ENCODE assay signal across 10 mouse cellular contexts in genomic region chr7:45092828-45093515, GRCm38 (mm10). TPM values are rescaled to one million over a fixed set of nuclear protein-coding genes. Genes with fewer than 3 reads are reported as not detected.
A peak's percentile ranks its signal among the peaks of the same experiment; 100 is the strongest.
DNase-seq lines count a peak whose midpoint lies in the region; ATAC-seq lines count a peak whose summit lies in the region.
"Had no signal": no experiment of that assay in that cellular context is flagged by ENCODE, and none has a peak within 500 bp of the region (broad histone marks: within the 10 kb centered on the region; RNA-seq: fewer than 3 reads in every experiment).

No protein-coding gene starts in this region.

- no peak for DNase-seq in heart, adult 8-10 months (ENCODE audit: low spot score)
- DNase-seq in midbrain, embryonic 10.5 days (ENCODE audit: low spot score), result no peak
- no peak for DNase-seq in midbrain, embryonic 14.5 days
- peak; percentile 64 for DNase-seq in forelimb bud, embryonic 11.5 days (ENCODE audit: low read depth, low spot score)
- no peak for DNase-seq in left cerebral cortex, postnatal 14 days (ENCODE audit: low spot score in 2 of 2)
- no peak for DNase-seq in gastrocnemius, postnatal 10 days
- DNase-seq: cerebellum, adult 11 months had no signal

- H3K4me2 ChIP-seq in heart, embryonic 15.5 days, result no peak overlapping the region
- no peak overlapping the region for H3K4me2 ChIP-seq in midbrain, embryonic 14.5 days (ENCODE audit: low read length)
- H3K4me2 ChIP-seq in stomach, embryonic 16.5 days (ENCODE audit: low read depth, low read length), result 0 out of 2 replicates have a peak overlapping the region, but pooled peaks have one; percentile 15

- H3K27me3 ChIP-seq in heart, embryonic 15.5 days, result no peaks in the 10 kb centered on the region
- H3K27me3 ChIP-seq in midbrain, embryonic 10.5 days (ENCODE audit: low read depth, poor library complexity, severe bottlenecking), result 0 out of 2 replicates have a peak, but pooled peaks cover 5% of the 10 kb centered on the region
- H3K27me3 ChIP-seq in midbrain, embryonic 14.5 days (ENCODE audit: control insufficient read depth, insufficient read depth, low read length), result no peaks in the 10 kb centered on the region
- no peaks in the 10 kb centered on the region for H3K27me3 ChIP-seq in stomach, embryonic 16.5 days (ENCODE audit: control insufficient read depth, insufficient read depth, low read length)

- H3K36me3 ChIP-seq in heart, embryonic 15.5 days, result peaks cover 10% of the 10 kb centered on the region
- H3K36me3 ChIP-seq in midbrain, embryonic 10.5 days, result peaks cover 8% of the 10 kb centered on the region
- no peaks in the 10 kb centered on the region for H3K36me3 ChIP-seq in midbrain, embryonic 14.5 days (ENCODE audit: control insufficient read depth, insufficient read depth, low read length)
- no peaks in the 10 kb centered on the region for H3K36me3 ChIP-seq in stomach, embryonic 16.5 days (ENCODE audit: control insufficient read depth, insufficient read depth, low read length)

- WGBS in heart, embryonic 15.5 days, result 56% methylated on average over 12 of the region's 12 CpGs
- 68% methylated on average over 12 of the region's 12 CpGs for WGBS in midbrain, embryonic 10.5 days
- WGBS in midbrain, embryonic 14.5 days, result 70% methylated on average over 12 of the region's 12 CpGs
- WGBS in stomach, embryonic 16.5 days, result 39% methylated on average over 12 of the region's 12 CpGs

- H3K9me3 ChIP-seq in heart, embryonic 15.5 days (replicated peaks), result no peaks in the 10 kb centered on the region
- no peaks in the 10 kb centered on the region for H3K9me3 ChIP-seq in midbrain, embryonic 10.5 days (replicated peaks)
- no peaks in the 10 kb centered on the region for H3K9me3 ChIP-seq in midbrain, embryonic 14.5 days (ENCODE audit: control insufficient read depth, low read length)
- no peaks in the 10 kb centered on the region for H3K9me3 ChIP-seq in stomach, embryonic 16.5 days (replicated peaks; ENCODE audit: control insufficient read depth, low read length)
- H3K9me3 ChIP-seq: midbrain, embryonic 12.5 days had no signal

- no peak overlapping the region for H3K9ac ChIP-seq in heart, embryonic 15.5 days
- no peak overlapping the region for H3K9ac ChIP-seq in midbrain, embryonic 14.5 days (replicated peaks; ENCODE audit: low read length)
- no peak overlapping the region; the same call in 1 of the 2 replicates for H3K9ac ChIP-seq in stomach, embryonic 16.5 days (ENCODE audit: low read length)

- intact Hi-C loops in left cerebral cortex, postnatal 14 days (cut with DNase I), result no loop called here

- no peak for ATAC-seq in heart, embryonic 15.5 days (replicated peaks; ENCODE audit: insufficient number of reproducible peaks, insufficient read depth, low FRiP score, low read depth)
- no peak for ATAC-seq in midbrain, embryonic 14.5 days (ENCODE audit: low FRiP score, low TSS enrichment)
- ATAC-seq in stomach, embryonic 16.5 days (ENCODE audit: insufficient read depth, low FRiP score), result no peak

- H3K4me3 ChIP-seq in heart, embryonic 15.5 days, result no peak overlapping the region
- peak overlapping the region; percentile 21; the same call in 1 of the 2 replicates for H3K4me3 ChIP-seq in midbrain, embryonic 10.5 days
- no peak overlapping the region for H3K4me3 ChIP-seq in midbrain, embryonic 14.5 days (replicated peaks; ENCODE audit: low read depth, low read length)
- H3K4me3 ChIP-seq in stomach, embryonic 16.5 days (replicated peaks; ENCODE audit: low read length), result no peak overlapping the region

- peaks cover 23% of the 10 kb centered on the region for H3K4me1 ChIP-seq in heart, embryonic 15.5 days (replicated peaks)
- peaks cover 31% of the 10 kb centered on the region for H3K4me1 ChIP-seq in midbrain, embryonic 10.5 days
- 0 out of 2 replicates have a peak, but pooled peaks cover 3% of the 10 kb centered on the region for H3K4me1 ChIP-seq in midbrain, embryonic 14.5 days (ENCODE audit: control insufficient read depth, insufficient read depth, low read length)
- peaks cover 8% of the 10 kb centered on the region for H3K4me1 ChIP-seq in stomach, embryonic 16.5 days (ENCODE audit: control insufficient read depth, insufficient read depth, low read length)

- H3K27ac ChIP-seq in heart, embryonic 15.5 days, result 0 out of 2 replicates have a peak overlapping the region, but pooled peaks have one; percentile 1
- H3K27ac ChIP-seq in midbrain, embryonic 10.5 days (replicated peaks), result peak overlapping the region; percentile 46; the same call in 1 of the 2 replicates
- H3K27ac ChIP-seq in midbrain, embryonic 14.5 days (replicated peaks; ENCODE audit: low read depth, low read length), result no peak overlapping the region
- peak overlapping the region; percentile 73 for H3K27ac ChIP-seq in stomach, embryonic 16.5 days (ENCODE audit: low read length)
- H3K27ac ChIP-seq: midbrain, embryonic 12.5 days had no signal

RNA-seq across cellular contexts. Expression of gene Rcn3, which starts 1.0 kb away (rescaled TPM):
- 223 and 285 TPM in 2 replicates for polyA plus RNA-seq in heart, embryonic 15.5 days (2015; fragmentation: Nextera tagmentation; extraction: Ambion mirVana)
- total RNA-seq in heart, adult 8-10 months (2022), result 10 to 100 TPM; 17.8 to 27.4 (median 21.4) TPM
- 122 and 128 TPM in 2 replicates for polyA plus RNA-seq in midbrain, embryonic 10.5 days (2016; fragmentation: Nextera tagmentation; extraction: Ambion mirVana)
- 31.2 and 59.3 TPM in 2 replicates for polyA plus RNA-seq in midbrain, embryonic 14.5 days (2014; fragmentation: Nextera tagmentation; extraction: Ambion mirVana)
- polyA plus RNA-seq in stomach, embryonic 16.5 days (2015; fragmentation: Nextera tagmentation; extraction: Ambion mirVana), result 388 and 395 TPM in 2 replicates
- total RNA-seq in left cerebral cortex, postnatal 14 days (2021), result 1 to 10 TPM; 7.5 to 7.8 TPM
- 100 to 1,000 TPM; 103 to 148 TPM for total RNA-seq in gastrocnemius, postnatal 10 days (2021)

RNA-seq across cellular contexts. Expression of gene Fcgrt, which starts 10.7 kb away (rescaled TPM):
- 52.5 and 62.7 TPM in 2 replicates for polyA plus RNA-seq in heart, embryonic 15.5 days (2015; fragmentation: Nextera tagmentation; extraction: Ambion mirVana)
- total RNA-seq in heart, adult 8-10 months (2022), result 10 to 100 TPM; 65.6 to 77.1 (median 67.5) TPM
- 12.0 and 15.3 TPM in 2 replicates for polyA plus RNA-seq in midbrain, embryonic 10.5 days (2016; fragmentation: Nextera tagmentation; extraction: Ambion mirVana)
- polyA plus RNA-seq in midbrain, embryonic 14.5 days (2014; fragmentation: Nextera tagmentation; extraction: Ambion mirVana), result 4.8 and 21.8 TPM in 2 replicates
- polyA plus RNA-seq in stomach, embryonic 16.5 days (2015; fragmentation: Nextera tagmentation; extraction: Ambion mirVana), result 138 and 149 TPM in 2 replicates
- total RNA-seq in left cerebral cortex, postnatal 14 days (2021), result 10 to 100 TPM; 21.0 to 22.8 TPM
- total RNA-seq in gastrocnemius, postnatal 10 days (2021), result 10 to 100 TPM; 70.9 to 75.2 TPM

RNA-seq across cellular contexts. Expression of gene Prrg2, which starts 30.5 kb away (rescaled TPM):
- polyA plus RNA-seq in heart, embryonic 15.5 days (2015; fragmentation: Nextera tagmentation; extraction: Ambion mirVana), result 12.9 and 15.9 TPM in 2 replicates
- 1 to 10 TPM; 5.6 to 7.8 (median 6.7) TPM for total RNA-seq in heart, adult 8-10 months (2022)
- polyA plus RNA-seq in midbrain, embryonic 10.5 days (2016; fragmentation: Nextera tagmentation; extraction: Ambion mirVana), result 17.0 and 17.3 TPM in 2 replicates
- 10.1 and 12.2 TPM in 2 replicates for polyA plus RNA-seq in midbrain, embryonic 14.5 days (2014; fragmentation: Nextera tagmentation; extraction: Ambion mirVana)
- 24.7 and 27.4 TPM in 2 replicates for polyA plus RNA-seq in stomach, embryonic 16.5 days (2015; fragmentation: Nextera tagmentation; extraction: Ambion mirVana)
- 1 to 10 TPM; 6.6 to 7.1 TPM for total RNA-seq in left cerebral cortex, postnatal 14 days (2021)
- total RNA-seq in gastrocnemius, postnatal 10 days (2021), result 10 to 100 TPM in 1 of 2 experiments, 1 to 10 TPM in 1; 8.5 to 10.7 TPM

RNA-seq across cellular contexts. Expression of gene Nosip, which starts 30.7 kb away (rescaled TPM):
- polyA plus RNA-seq in heart, embryonic 15.5 days (2015; fragmentation: Nextera tagmentation; extraction: Ambion mirVana), result 42.4 and 54.8 TPM in 2 replicates
- total RNA-seq in heart, adult 8-10 months (2022), result 10 to 100 TPM; 30.6 to 33.8 (median 32.7) TPM
- polyA plus RNA-seq in midbrain, embryonic 10.5 days (2016; fragmentation: Nextera tagmentation; extraction: Ambion mirVana), result 63.0 and 66.7 TPM in 2 replicates
- 55.3 and 65.9 TPM in 2 replicates for polyA plus RNA-seq in midbrain, embryonic 14.5 days (2014; fragmentation: Nextera tagmentation; extraction: Ambion mirVana)
- 55.7 TPM in 2 replicates for polyA plus RNA-seq in stomach, embryonic 16.5 days (2015; fragmentation: Nextera tagmentation; extraction: Ambion mirVana)
- 10 to 100 TPM; 52.4 to 54.1 TPM for total RNA-seq in left cerebral cortex, postnatal 14 days (2021)
- 10 to 100 TPM; 35.9 to 40.5 TPM for total RNA-seq in gastrocnemius, postnatal 10 days (2021)

RNA-seq across cellular contexts. Expression of gene Rps11, which starts 31.3 kb away (rescaled TPM):
- 794 and 808 TPM in 2 replicates for polyA plus RNA-seq in heart, embryonic 15.5 days (2015; fragmentation: Nextera tagmentation; extraction: Ambion mirVana)
- total RNA-seq in heart, adult 8-10 months (2022), result 100 to 1,000 TPM; 572 to 626 (median 604) TPM
- polyA plus RNA-seq in midbrain, embryonic 10.5 days (2016; fragmentation: Nextera tagmentation; extraction: Ambion mirVana), result 1,493 and 1,787 TPM in 2 replicates
- polyA plus RNA-seq in midbrain, embryonic 14.5 days (2014; fragmentation: Nextera tagmentation; extraction: Ambion mirVana), result 915 and 960 TPM in 2 replicates
- polyA plus RNA-seq in stomach, embryonic 16.5 days (2015; fragmentation: Nextera tagmentation; extraction: Ambion mirVana), result 1,225 and 1,374 TPM in 2 replicates
- 100 to 1,000 TPM; 402 to 406 TPM for total RNA-seq in left cerebral cortex, postnatal 14 days (2021)
- total RNA-seq in gastrocnemius, postnatal 10 days (2021), result 100 to 1,000 TPM; 762 to 817 TPM
